Mouse (Mus musculus) bone marrow macrophage, adult 2 months (primary cell): Measurements from ENCODE around the gene Pspn. TPM values are rescaled to one million over a fixed set of nuclear protein-coding genes. Genes with fewer than 3 reads are reported as not detected.
A peak's percentile ranks its signal among the peaks of the same experiment; 100 is the strongest.

Source experiments
- H3K27ac ChIP-seq: 2 replicates; pipeline ENCODE4 v1.5.1; 2012; ENCODE audit warnings: low read depth, low read length; ENCODE audit not compliant: insufficient read depth
- H3K4me1 ChIP-seq: 2 replicates; pipeline ENCODE4 v1.6.1; 2012; ENCODE audit warnings: low read length; ENCODE audit not compliant: control insufficient read depth, insufficient read depth
- H3K4me3 ChIP-seq: 2 replicates; pipeline ENCODE4 v1.5.1; 2012; ENCODE audit warnings: mild to moderate bottlenecking, low read length, moderate library complexity; ENCODE audit not compliant: insufficient read depth
- CTCF ChIP-seq: IDR thresholded peaks from 2 replicates; pipeline ENCODE4 v1.5.1; 2012; ENCODE audit warnings: low read depth, mild to moderate bottlenecking, low read length, moderate library complexity
- POLR2A ChIP-seq: IDR thresholded peaks from 2 replicates; pipeline ENCODE4 v1.6.1; 2012; ENCODE audit warnings: mild to moderate bottlenecking, low read depth, low read length, borderline replicate concordance
- polyA plus RNA-seq: library from polyadenylated mRNA; stranded (reverse); fragments of >200 nt; gene quantifications from 2 replicates; pipeline ENCODE4 v1.2.4, GENCODE M21; 2012; ENCODE audit not compliant: missing spikeins, insufficient read depth, insufficient read length

Pspn gene
- polyA plus RNA-seq, 1 experiment, result not detected

DNA sequence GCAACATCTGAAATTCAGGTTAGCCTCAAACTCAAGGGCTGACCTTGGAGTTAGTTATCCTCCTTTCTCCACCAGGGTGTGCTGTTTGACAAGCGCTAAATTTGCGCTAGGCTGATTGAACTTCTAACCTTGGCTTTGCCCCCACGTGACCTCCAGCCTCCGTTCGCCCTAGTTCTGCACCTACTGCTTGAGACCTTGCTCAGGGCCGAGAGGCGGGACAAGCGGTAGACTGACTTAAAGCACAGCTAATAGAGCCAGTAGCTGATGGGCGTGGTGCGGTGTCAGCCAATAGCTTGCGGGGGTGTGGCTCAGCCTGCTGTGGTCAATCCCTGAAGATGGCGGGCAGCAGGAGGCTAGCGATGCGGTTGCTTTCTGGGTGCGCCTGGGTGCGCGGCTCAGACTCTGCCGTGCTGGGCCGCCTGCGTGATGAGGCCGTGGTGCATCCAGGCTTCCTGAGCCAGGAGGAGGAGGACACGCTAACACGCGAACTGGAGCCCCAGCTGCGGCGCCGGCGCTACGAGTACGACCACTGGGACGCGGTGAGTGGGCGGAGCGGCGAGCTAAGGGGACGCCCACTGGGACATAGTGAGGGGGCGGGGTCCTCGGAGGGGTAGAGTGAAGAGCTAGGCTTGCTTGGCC is 2.7 kb downstream of the Pspn start, which contains the start of gene Alkbh7:
Alkbh7 (plus strand) TSS at position 311 of the 639 bp plus-strand sequence.
- TF ChIP-seq POLR2A (no peak), CTCF (no peak)
- Histone ChIP-seq H3K27ac (no peak within 1 kb of the TSS), H3K4me3 (peak within 1 kb of the TSS; percentile 81), H3K4me1 (no peaks in the 10 kb centered on the region; the same call in 1 of the 2 replicates)

DNA sequence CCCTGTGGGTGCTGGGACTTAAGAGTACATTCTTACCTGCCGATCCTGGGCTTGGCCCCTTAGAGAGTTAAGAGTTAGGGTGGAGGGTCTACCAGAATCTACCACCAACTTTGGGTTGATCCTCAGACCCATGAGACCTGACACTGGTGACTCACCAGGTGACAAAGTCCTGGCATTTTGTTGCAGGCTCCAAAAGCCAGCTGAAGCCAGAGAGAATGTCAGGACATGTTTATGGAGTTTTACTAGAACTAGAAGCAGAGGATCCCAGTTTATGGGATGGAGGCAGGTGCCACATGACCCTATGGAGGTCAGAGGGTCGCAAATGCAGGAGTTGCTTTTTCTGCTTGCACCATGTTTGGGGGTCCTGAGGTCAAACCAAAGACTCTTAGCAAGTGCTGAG is 3.3 kb downstream of the Pspn start:
- H3K27ac ChIP-seq, result no peak overlapping the region
- H3K4me3 ChIP-seq, result no peak overlapping the region

DNA sequence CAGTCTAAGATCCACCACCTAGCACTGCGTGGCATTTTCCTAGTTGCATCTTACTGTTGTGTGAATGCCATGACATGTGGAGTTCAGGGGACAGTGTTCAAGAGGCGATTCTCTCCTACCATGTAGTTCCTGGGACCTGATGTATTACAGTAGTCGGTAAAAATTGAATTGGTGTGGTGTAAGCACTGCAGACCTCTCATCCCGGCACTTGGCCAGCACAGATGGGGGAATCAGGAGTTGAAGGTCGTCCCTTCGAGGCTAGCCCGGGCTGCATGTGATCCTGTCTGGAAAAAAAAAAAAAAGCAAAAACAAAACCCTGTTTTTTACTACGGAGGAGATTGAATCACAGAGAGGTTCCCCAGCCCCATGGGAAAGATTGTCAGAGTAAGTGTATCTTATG is 4.8 kb downstream of the Pspn start:
- peaks cover 7% of the 10 kb centered on the region for H3K4me1 ChIP-seq
- TF ChIP-seq POLR2A (no peak), CTCF (no peak)
- H3K4me3 ChIP-seq, result no peak overlapping the region
- H3K27ac ChIP-seq, result no peak overlapping the region

More for the DNA sequence above, 3.3 kb downstream of the Pspn start:
- H3K4me1 ChIP-seq, result peaks cover 2% of the 10 kb centered on the region; the same call in 1 of the 2 replicates
- TF ChIP-seq POLR2A (no peak), CTCF (no peak)

DNA sequence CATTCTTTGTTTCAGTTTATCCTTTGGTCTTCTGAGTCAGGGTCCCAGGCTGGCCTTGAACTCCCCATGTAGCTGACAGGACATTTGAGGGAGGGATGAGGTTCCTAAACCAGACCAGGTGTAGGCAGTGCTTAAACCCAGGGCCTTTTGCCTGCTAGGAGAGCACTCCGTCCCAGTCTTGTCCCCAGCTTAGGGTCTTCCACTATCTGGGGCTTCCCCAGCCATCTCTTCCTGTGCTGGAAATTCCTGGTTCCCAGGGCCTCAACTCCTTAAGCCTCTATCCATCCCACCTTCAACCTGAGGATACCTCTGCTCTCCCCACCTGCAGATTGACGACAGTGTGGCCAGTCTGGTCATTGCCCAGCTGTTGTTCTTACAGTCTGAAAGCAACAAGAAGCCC is 8.9 kb downstream of the Pspn start:
- Histone ChIP-seq H3K4me3 (peak overlapping the region; percentile 99), H3K27ac (no peak overlapping the region), H3K4me1 (peaks cover 7% of the 10 kb centered on the region)
- TF ChIP-seq CTCF, result no peak
- TF ChIP-seq POLR2A, result no peak

DNA sequence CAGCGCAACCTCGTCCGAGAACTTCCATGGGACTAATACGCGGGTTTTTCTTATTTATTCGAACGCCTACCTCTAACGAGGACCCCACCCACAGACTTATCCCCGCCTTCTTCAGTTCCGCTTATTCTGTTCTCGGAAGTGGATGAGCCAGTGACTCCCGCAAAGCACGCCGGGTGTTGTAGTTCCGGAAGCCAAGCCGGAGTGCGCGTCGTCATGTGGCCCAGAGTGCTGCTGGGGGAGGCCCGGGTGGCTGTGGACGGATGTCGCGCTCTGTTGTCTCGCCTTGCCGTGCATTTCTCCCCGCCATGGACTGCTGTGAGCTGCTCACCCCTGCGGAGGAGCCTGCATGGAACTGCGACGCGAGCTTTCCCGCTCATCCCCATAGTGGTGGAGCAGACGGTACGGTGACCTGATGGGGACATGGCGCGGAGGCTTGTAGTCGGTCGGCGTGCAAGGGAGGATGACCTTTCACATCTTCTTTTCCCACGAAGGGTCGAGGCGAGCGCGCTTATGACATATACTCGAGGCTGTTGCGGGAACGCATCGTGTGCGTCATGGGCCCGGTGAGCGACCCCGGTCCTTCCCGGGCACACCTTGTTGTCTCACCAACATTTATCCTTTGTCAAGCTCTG is 9.6 kb downstream of the Pspn start, which contains the start of gene Clpp:
Clpp (plus strand) TSS at position 191 of the 632 bp plus-strand sequence.
- Histone ChIP-seq H3K27ac (peak within 1 kb of the TSS; percentile 61), H3K4me1 (peaks cover 7% of the 10 kb centered on the region), H3K4me3 (peak within 1 kb of the TSS; percentile 99)
- no peak for TF ChIP-seq CTCF

DNA sequence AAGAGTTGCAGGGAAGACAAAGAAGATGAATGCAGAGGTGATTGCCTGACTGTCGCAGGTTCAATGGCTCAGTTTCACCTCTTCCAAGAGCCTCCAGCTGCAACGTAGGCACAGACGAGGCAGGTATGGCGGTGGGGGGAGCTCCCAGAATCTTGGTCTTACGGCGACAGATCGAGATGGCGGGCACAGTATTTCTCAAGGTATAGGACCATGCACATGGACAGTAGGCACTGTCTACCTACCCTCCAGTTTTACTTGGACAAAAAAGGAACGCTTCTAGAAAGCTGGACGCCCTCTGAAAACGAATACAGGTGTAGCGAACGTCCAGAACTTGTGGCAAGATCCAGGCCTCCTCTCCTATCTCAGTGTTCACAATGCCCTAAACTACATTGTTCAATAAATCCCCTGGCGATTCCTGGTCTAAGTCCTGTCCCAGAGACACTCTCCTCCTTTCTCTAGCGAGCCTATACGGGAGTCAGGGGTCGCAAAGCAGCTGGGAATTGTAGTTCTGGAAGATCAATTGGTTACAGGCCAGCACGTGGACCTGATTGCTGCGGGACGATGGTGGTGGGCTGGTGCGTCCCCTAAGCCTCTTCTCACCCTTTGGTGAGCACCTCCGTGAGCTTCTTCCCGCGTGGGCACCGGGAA is 10.2 kb downstream of the Pspn start:
- H3K4me3 ChIP-seq, result peak overlapping the region; percentile 99
- peak overlapping the region; percentile 46; the same call in 1 of the 2 replicates for H3K27ac ChIP-seq
- no peak for TF ChIP-seq CTCF
- no peak for TF ChIP-seq POLR2A

DNA sequence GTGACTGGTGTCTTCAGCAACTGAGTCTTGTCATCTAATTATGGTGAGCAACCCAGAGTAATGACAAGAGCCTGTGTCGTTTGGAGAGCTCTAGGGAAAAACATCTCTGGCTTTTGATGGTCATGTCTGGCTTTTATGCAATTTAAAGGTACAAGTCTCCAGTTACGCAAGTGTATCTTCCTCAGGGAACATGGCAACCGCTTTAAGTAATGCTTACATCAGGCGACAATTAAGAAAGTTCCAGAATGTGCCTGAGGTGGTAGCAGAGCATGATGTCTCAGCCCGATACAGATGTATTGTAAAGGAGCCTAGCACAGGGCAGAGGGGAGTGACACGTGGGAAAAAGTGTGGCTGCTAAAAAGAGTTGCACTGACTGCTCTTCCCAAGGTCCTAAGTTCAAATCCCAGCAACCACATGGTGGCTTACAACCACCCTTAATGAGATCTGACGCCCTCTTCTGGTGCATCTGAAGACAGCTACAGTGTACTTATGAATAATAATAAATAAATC is 10.8 kb downstream of the Pspn start:
- TF ChIP-seq POLR2A (no peak), CTCF (no peak)
- Histone ChIP-seq H3K4me3 (no peak overlapping the region), H3K4me1 (peaks cover 7% of the 10 kb centered on the region), H3K27ac (no peak overlapping the region)

More for the DNA sequence above, 10.2 kb downstream of the Pspn start:
- peaks cover 7% of the 10 kb centered on the region for H3K4me1 ChIP-seq

DNA sequence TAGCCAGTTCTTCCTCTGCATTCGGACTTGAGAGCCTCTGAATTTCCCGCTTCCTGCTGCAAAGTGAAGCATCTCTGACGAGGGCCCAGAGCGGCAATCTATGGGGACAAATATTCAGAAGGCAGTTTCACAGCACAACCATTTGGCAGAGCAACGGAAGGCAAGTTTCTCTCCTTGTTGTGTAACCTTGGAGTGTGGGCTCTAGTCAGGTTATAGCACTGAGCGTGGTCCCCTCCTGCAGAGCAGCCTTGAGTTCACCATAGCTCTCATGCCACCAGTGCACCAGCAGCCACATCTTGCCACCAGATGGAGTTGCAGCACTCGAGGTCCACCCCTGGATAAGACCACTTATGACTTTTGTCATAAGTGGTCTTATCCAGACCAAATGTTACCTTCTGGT is 11.4 kb downstream of the Pspn start:
- no peak for TF ChIP-seq POLR2A
- no peak for TF ChIP-seq CTCF
- H3K27ac ChIP-seq, result no peak overlapping the region

DNA sequence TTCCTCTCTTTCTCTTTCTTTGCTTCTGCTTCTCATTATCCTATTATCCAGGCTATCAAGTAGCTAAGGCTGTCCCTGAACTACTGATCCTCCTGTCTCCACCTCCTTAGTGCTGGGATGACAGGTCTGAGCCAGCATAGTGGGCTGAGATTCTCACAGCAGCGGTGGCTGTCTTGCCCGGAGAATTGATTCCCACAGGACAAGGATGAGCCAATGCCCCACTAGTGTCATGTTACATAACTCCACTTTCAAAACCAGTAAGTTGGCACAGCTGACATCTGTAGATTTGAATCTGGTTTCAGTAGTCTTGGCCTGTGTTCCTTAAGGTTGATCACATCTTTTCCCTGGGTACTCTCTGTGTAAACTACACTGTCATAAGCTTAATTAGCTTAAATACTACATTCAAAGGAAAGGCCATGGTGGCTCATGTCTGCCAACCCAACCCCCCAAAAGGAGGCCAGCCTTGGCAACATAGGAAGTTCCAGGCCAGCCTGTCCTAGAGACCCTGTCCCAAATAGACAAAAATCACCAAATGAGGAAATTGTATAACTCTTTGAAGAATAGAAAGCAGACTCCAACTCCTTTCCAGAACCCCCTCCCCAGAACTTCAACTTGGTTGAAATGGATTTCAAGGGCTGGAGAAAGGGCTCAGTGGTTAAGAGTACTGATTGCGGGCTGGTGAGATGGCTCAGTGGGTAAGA is 13.6 kb downstream of the Pspn start:
- Histone ChIP-seq H3K27ac (no peak overlapping the region), H3K4me1 (peaks cover 4% of the 10 kb centered on the region), H3K4me3 (no peak overlapping the region)
- TF ChIP-seq CTCF, result no peak
- TF ChIP-seq POLR2A, result no peak

More for the DNA sequence above, 11.4 kb downstream of the Pspn start:
- peaks cover 7% of the 10 kb centered on the region for H3K4me1 ChIP-seq
- no peak overlapping the region for H3K4me3 ChIP-seq

DNA sequence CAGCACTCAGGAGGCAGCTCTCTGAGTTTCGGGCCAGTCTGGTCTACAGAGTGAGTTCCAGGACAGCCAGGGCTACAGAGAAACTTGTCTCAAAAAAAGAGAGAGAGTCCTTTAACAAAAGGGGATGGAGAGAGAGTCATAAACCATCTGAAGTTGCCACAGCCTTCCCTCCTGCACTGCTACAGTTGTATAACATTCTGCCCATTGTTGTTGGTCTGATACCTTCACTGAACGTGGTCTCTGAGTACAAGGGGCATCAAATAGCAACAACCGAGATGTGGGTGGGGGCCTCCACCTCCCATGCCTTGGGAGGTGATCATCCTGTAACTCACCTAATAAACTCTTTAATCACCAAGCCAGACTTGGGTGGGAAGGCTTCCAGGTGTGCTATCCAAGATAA is 14.2 kb downstream of the Pspn start:
- Histone ChIP-seq H3K4me1 (no peaks in the 10 kb centered on the region), H3K27ac (no peak overlapping the region), H3K4me3 (no peak overlapping the region)
- no peak for TF ChIP-seq POLR2A
- TF ChIP-seq CTCF, result no peak
